Mouse (Mus musculus): ENCODE measurements around the gene Rdh14. TPM values are rescaled to one million over a fixed set of nuclear protein-coding genes. Genes with fewer than 3 reads are reported as not detected.
A peak's percentile ranks its signal among the peaks of the same experiment; 100 is the strongest.

Rdh14 gene
- 35.4 and 38.6 TPM in 2 replicates for polyA plus RNA-seq (2015; fragmentation: Nextera tagmentation; extraction: Ambion mirVana)

GRCm38 (mm10) chr12:10390671-10391441 lies at the start of gene Rdh14:
Gene Rdh14 (plus strand): TSS chr12:10390772.
- H3K9me3 ChIP-seq (ENCODE audit: low read length), result no peaks in the 10 kb centered on the region
- peak within 1 kb of the TSS; percentile 87 for H3K9ac ChIP-seq (replicated peaks)
- H3K36me3 ChIP-seq (replicated peaks; ENCODE audit: insufficient read depth, low read length), result peaks cover 6% of the 10 kb centered on the region
- peak within 1 kb of the TSS; percentile 67 for H3K4me2 ChIP-seq (ENCODE audit: low read depth, low read length)
- peaks cover 3% of the 10 kb centered on the region; the same call in 1 of the 2 replicates for H3K4me1 ChIP-seq (ENCODE audit: insufficient read depth)
- TF ChIP-seq EP300 (IDR thresholded peaks at IDR 0.05; ENCODE audit: low read depth), result no peak
- peak; percentile 85 for TF ChIP-seq CTCF (IDR thresholded peaks at IDR 0.05; ENCODE audit: low read depth)
- DNase-seq (peak; percentile 95), ATAC-seq (peak; percentile 98)
- H3K27me3 ChIP-seq (ENCODE audit: insufficient read depth, low read length), result no peaks in the 10 kb centered on the region
- under 1% methylated on average over 52 of the region's 53 CpGs for WGBS (ENCODE audit: insufficient replicate concordance)
- H3K27ac ChIP-seq (ENCODE audit: low read depth), result peak within 1 kb of the TSS; percentile 99
- H3K4me3 ChIP-seq (ENCODE audit: low read depth, low read length), result peak within 1 kb of the TSS; percentile 69

- Histone ChIP-seq H3K9me3 (ENCODE audit: low read length) (no peaks in the 10 kb centered on the region), H3K4me3 (ENCODE audit: low read depth, low read length) (no peak overlapping the region), H3K27ac (ENCODE audit: low read depth) (no peak overlapping the region), H3K27me3 (ENCODE audit: insufficient read depth, low read length) (no peaks in the 10 kb centered on the region), H3K9ac (replicated peaks) (no peak overlapping the region), H3K4me2 (ENCODE audit: low read depth, low read length) (no peak overlapping the region), H3K36me3 (replicated peaks; ENCODE audit: insufficient read depth, low read length) (no peaks in the 10 kb centered on the region), H3K4me1 (ENCODE audit: insufficient read depth) (no peaks in the 10 kb centered on the region)
- ATAC-seq (no peak), DNase-seq (no peak)
- TF ChIP-seq CTCF (IDR thresholded peaks at IDR 0.05; ENCODE audit: low read depth), result no peak
- TF ChIP-seq EP300 (IDR thresholded peaks at IDR 0.05; ENCODE audit: low read depth), result no peak
- 65% methylated on average over 3 of the region's 3 CpGs for WGBS (ENCODE audit: insufficient replicate concordance)
These were observed 39.9 kb upstream of the Rdh14 start for GRCm38 (mm10) chr12:10350706-10351105.

GRCm38 (mm10) chr12:10357756-10358155 lies 32.8 kb upstream of the Rdh14 start:
- Histone ChIP-seq H3K9me3 (ENCODE audit: low read length) (no peaks in the 10 kb centered on the region), H3K27ac (ENCODE audit: low read depth) (no peak overlapping the region), H3K4me1 (ENCODE audit: insufficient read depth) (no peaks in the 10 kb centered on the region), H3K9ac (replicated peaks) (no peak overlapping the region), H3K4me3 (ENCODE audit: low read depth, low read length) (no peak overlapping the region), H3K27me3 (ENCODE audit: insufficient read depth, low read length) (no peaks in the 10 kb centered on the region), H3K36me3 (replicated peaks; ENCODE audit: insufficient read depth, low read length) (no peaks in the 10 kb centered on the region), H3K4me2 (ENCODE audit: low read depth, low read length) (no peak overlapping the region)
- TF ChIP-seq CTCF (IDR thresholded peaks at IDR 0.05; ENCODE audit: low read depth) (no peak), EP300 (IDR thresholded peaks at IDR 0.05; ENCODE audit: low read depth) (no peak)
- DNase-seq (no peak), ATAC-seq (no peak)
- WGBS (ENCODE audit: insufficient replicate concordance), result 49% methylated on average over 6 of the region's 6 CpGs

GRCm38 (mm10) chr12:10369673-10370072 lies 20.9 kb upstream of the Rdh14 start, which contains the start of gene Nt5c1b:
Gene Nt5c1b (plus strand): TSS chr12:10369973.
- H3K4me1 ChIP-seq (ENCODE audit: insufficient read depth), result no peaks in the 10 kb centered on the region
- no peak within 1 kb of the TSS for H3K27ac ChIP-seq (ENCODE audit: low read depth)
- 61% methylated on average over 3 of the region's 3 CpGs for WGBS (ENCODE audit: insufficient replicate concordance)
- ATAC-seq (no peak), DNase-seq (no peak)
- H3K4me2 ChIP-seq (ENCODE audit: low read depth, low read length), result no peak within 1 kb of the TSS
- H3K4me3 ChIP-seq (ENCODE audit: low read depth, low read length), result no peak within 1 kb of the TSS
- no peaks in the 10 kb centered on the region for H3K36me3 ChIP-seq (replicated peaks; ENCODE audit: insufficient read depth, low read length)
- no peaks in the 10 kb centered on the region for H3K9me3 ChIP-seq (ENCODE audit: low read length)
- no peak for TF ChIP-seq EP300 (IDR thresholded peaks at IDR 0.05; ENCODE audit: low read depth)
- no peak for TF ChIP-seq CTCF (IDR thresholded peaks at IDR 0.05; ENCODE audit: low read depth)
- H3K9ac ChIP-seq (replicated peaks), result no peak within 1 kb of the TSS
- H3K27me3 ChIP-seq (ENCODE audit: insufficient read depth, low read length), result no peaks in the 10 kb centered on the region

- Histone ChIP-seq H3K27me3 (ENCODE audit: insufficient read depth, low read length) (no peaks in the 10 kb centered on the region), H3K4me2 (ENCODE audit: low read depth, low read length) (no peak overlapping the region), H3K4me1 (ENCODE audit: insufficient read depth) (no peaks in the 10 kb centered on the region), H3K4me3 (ENCODE audit: low read depth, low read length) (no peak overlapping the region), H3K9ac (replicated peaks) (no peak overlapping the region), H3K27ac (ENCODE audit: low read depth) (no peak overlapping the region), H3K36me3 (replicated peaks; ENCODE audit: insufficient read depth, low read length) (no peaks in the 10 kb centered on the region), H3K9me3 (ENCODE audit: low read length) (no peaks in the 10 kb centered on the region)
- WGBS (ENCODE audit: insufficient replicate concordance), result 79% methylated on average over 1 of the region's 1 CpGs
- DNase-seq, result no peak
- ATAC-seq, result no peak
- no peak for TF ChIP-seq EP300 (IDR thresholded peaks at IDR 0.05; ENCODE audit: low read depth)
- no peak for TF ChIP-seq CTCF (IDR thresholded peaks at IDR 0.05; ENCODE audit: low read depth)
These were observed 10.2 kb downstream of the Rdh14 start for GRCm38 (mm10) chr12:10400788-10401187.

- H3K36me3 ChIP-seq (replicated peaks; ENCODE audit: insufficient read depth, low read length), result no peaks in the 10 kb centered on the region
- no peaks in the 10 kb centered on the region for H3K4me1 ChIP-seq (ENCODE audit: insufficient read depth)
- 46% methylated on average over 9 of the region's 9 CpGs for WGBS (ENCODE audit: insufficient replicate concordance)
- no peak overlapping the region for H3K4me2 ChIP-seq (ENCODE audit: low read depth, low read length)
- H3K9me3 ChIP-seq (ENCODE audit: low read length), result no peaks in the 10 kb centered on the region
- H3K9ac ChIP-seq (replicated peaks), result no peak overlapping the region
- no peak overlapping the region for H3K27ac ChIP-seq (ENCODE audit: low read depth)
- no peak overlapping the region for H3K4me3 ChIP-seq (ENCODE audit: low read depth, low read length)
- ATAC-seq (no peak), DNase-seq (no peak)
- TF ChIP-seq EP300 (IDR thresholded peaks at IDR 0.05; ENCODE audit: low read depth), result no peak
- TF ChIP-seq CTCF (IDR thresholded peaks at IDR 0.05; ENCODE audit: low read depth), result no peak
- H3K27me3 ChIP-seq (ENCODE audit: insufficient read depth, low read length), result no peaks in the 10 kb centered on the region
These were observed 12.0 kb downstream of the Rdh14 start for GRCm38 (mm10) chr12:10402421-10403115.
